Mouse (Mus musculus) forebrain, embryonic 12.5 days (tissue): ENCODE measurements around the gene Gm4952. TPM values are rescaled to one million over a fixed set of nuclear protein-coding genes. Genes with fewer than 3 reads are reported as not detected.

Experiments
- polyA plus RNA-seq: library from polyadenylated mRNA; unstranded; fragments of >200 nt; fragmentation: Nextera tagmentation; extraction: Ambion mirVana; gene quantifications from 2 replicates; pipeline ENCODE4 v1.2.1, GENCODE M21; 2016

Gm4952 gene
- polyA plus RNA-seq, 1 experiment from 2014 or later: not detected

Other genes starting within 250 kb of the Gm4952 start
- gene Olfr1440, start 212.7 kb upstream of the Gm4952 start, polyA plus RNA-seq: not detected in 2 replicates
- gene Olfr1441, start 182.5 kb upstream of the Gm4952 start, polyA plus RNA-seq: not detected in 2 replicates
- not detected in 2 replicates for gene Pfpl, start 172.1 kb upstream of the Gm4952 start, polyA plus RNA-seq
- 0.37 and 0.55 TPM in 2 replicates for gene Mpeg1, start 139.2 kb upstream of the Gm4952 start, polyA plus RNA-seq
- gene Dtx4, start 98.5 kb upstream of the Gm4952 start, polyA plus RNA-seq: 34.2 and 37.4 TPM in 2 replicates
- 17.9 and 18.4 TPM in 2 replicates for gene Fam111a, start 54.2 kb upstream of the Gm4952 start, polyA plus RNA-seq
- gene Glyat, start 33.3 kb downstream of the Gm4952 start, polyA plus RNA-seq: not detected in 2 replicates
- gene Olfr1442, start 70.5 kb downstream of the Gm4952 start, polyA plus RNA-seq: not detected in 2 replicates
- not detected in 2 replicates for gene Olfr1443, start 78.1 kb downstream of the Gm4952 start, polyA plus RNA-seq
- gene Keg1, start 95.8 kb downstream of the Gm4952 start, polyA plus RNA-seq: not detected in 2 replicates
- 1.8 and 2.2 TPM in 2 replicates for gene Cntf, start 165.7 kb downstream of the Gm4952 start, polyA plus RNA-seq
- gene Zfp91, start 196.2 kb downstream of the Gm4952 start, polyA plus RNA-seq: 22.1 and 23.0 TPM in 2 replicates
- 0.87 and 1.1 TPM in 2 replicates for gene Lpxn, start 196.2 kb downstream of the Gm4952 start, polyA plus RNA-seq
- gene Gm5244, start 246.7 kb downstream of the Gm4952 start, polyA plus RNA-seq: not detected in 2 replicates